Mouse (Mus musculus) fibroblast of lung, adult 2 months (primary cell): Measurements from ENCODE around the gene A930004D18Rik.
"Not testable (repeated sequence)": the region's sequence is repeated elsewhere in the genome, so short reads cannot be mapped to it uniquely, and the experiment has no call there.

Experiments
- DNase-seq: peaks from one replicate; pipeline ENCODE4 v3.0.0-alpha.2; 2011; ENCODE audit warnings: low read depth

The A930004D18Rik gene

DNA sequence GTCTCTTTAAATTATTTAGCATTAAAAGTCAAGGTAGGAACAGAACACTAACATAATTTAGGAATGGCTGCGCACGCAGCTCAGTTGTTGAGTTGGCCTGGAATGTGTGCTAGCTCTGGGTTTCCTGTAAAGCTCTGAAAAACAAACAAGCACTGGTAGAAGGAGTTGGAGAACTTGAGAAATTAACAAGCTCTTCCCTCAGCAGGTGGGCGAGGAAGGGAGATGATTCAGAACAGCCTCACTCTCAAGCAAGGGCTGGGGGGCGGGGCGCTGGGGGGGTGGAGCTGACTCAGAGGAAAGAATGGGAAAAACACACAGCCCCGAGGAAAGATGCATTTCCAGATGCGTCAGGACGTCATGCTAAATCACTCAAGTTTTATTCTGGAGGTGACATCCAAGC, 32.4 kb downstream of the A930004D18Rik start:
- DNase-seq = no peak

- no peak for DNase-seq
These were observed 33.3 kb downstream of the A930004D18Rik start for GRCm38 (mm10) chr2:18004286-18004685.

- DNase-seq = no peak
These were observed 35.2 kb downstream of the A930004D18Rik start for GRCm38 (mm10) chr2:18002306-18002705.

- no peak for DNase-seq
These were observed 40.7 kb downstream of the A930004D18Rik start, which contains the start of gene H2al2a for GRCm38 (mm10) chr2:17996858-17997257. Gene H2al2a, minus strand, starts transcription at chr2:17996958.

DNA sequence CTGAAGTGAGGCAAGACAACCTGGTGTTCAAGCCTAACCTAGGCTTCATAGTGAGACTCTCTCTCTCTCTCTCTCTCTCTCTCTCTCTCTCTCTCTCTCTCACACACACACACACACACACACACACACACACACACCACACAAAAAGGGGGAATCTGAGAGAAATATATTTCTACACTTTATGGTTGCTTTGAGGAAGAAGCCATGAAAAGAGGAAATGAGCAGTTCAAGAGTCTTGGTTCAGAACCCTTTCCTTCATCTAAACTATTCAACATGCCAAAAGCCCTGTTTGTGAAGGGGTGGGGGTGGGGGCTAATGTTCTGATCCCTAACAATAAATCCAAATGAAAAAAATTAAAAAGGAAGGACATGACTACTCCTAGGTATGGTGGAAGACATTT, 48.0 kb downstream of the A930004D18Rik start:
- DNase-seq = no peak

- DNase-seq = no peak
These were observed 48.4 kb downstream of the A930004D18Rik start for GRCm38 (mm10) chr2:17989115-17989514.

- DNase-seq = no peak
These were observed 50.8 kb downstream of the A930004D18Rik start for GRCm38 (mm10) chr2:17986694-17987093.

GRCm38 (mm10) chr2:17984774-17985173, 52.8 kb downstream of the A930004D18Rik start:
- DNase-seq = no peak

GRCm38 (mm10) chr2:17982747-17983146, 54.8 kb downstream of the A930004D18Rik start:
- DNase-seq = no peak

GRCm38 (mm10) chr2:17978706-17979105, 58.8 kb downstream of the A930004D18Rik start:
- no peak for DNase-seq

DNA sequence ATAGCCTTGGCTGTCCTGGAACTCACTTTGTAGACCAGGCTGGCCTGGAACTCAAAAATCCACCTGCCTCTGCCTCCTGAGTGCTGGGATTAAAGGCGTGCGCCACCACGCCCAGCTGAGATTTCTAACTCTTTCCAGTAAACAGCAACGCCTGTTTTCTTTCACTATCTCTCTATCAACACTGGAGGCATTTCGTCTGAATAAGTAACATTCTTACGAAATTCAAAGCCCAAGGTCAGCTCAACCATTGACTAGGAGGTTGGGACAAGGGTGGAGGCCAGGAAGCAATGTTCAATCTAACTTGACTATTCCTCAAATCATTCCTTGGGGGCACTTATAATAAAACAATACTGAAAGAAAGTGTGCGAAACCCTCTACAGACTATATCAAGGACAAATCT, 59.3 kb downstream of the A930004D18Rik start:
- not testable (repeated sequence) for DNase-seq

DNA sequence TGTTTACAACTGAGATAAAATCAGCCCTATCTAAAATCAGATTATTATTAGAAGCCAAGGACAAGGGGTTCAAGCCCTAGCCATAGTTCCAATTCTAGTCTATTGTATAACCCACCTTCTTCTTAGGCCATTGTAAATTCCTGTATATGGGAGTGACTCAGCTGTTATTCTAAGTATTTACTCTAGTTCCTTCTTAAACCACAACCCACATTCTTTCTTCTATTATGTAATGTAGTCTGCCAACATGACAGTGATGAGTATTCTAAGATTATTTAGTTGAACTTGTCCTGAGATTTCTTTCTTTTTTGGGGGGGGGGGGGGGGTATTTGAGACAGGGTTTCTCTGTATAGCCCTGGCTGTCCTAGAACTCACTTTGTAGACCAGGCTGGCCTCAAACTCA, 59.9 kb downstream of the A930004D18Rik start:
- not testable (repeated sequence) for DNase-seq

- peak; percentile 19 for DNase-seq
These were observed 61.8 kb downstream of the A930004D18Rik start for GRCm38 (mm10) chr2:17975601-17976327.
